14 mouse cellular contexts compared by ENCODE assay signal in genomic region chr9:107907801-107908120, GRCm38 (mm10). TPM values are rescaled to one million over a fixed set of nuclear protein-coding genes. Genes with fewer than 3 reads are reported as not detected.
DNase-seq lines count a peak whose midpoint lies in the region; ATAC-seq and TF ChIP-seq lines count a peak whose summit lies in the region.
"Had no signal": no experiment of that assay in that cellular context is flagged by ENCODE, and none has a peak within 500 bp of the region (broad histone marks: within the 10 kb centered on the region; RNA-seq: fewer than 3 reads in every experiment).

No protein-coding gene starts in this region.

- TF ChIP-seq POLR2A in testis, adult 2 months (IDR thresholded peaks at IDR 0.05; ENCODE audit: control insufficient read depth, low read depth, low read length), result no peak

- H3K4me3 ChIP-seq in hindbrain, embryonic 14.5 days (replicated peaks; ENCODE audit: low read length), result no peak overlapping the region
- no peak overlapping the region for H3K4me3 ChIP-seq in hindbrain, embryonic 16.5 days (ENCODE audit: low read length)
- peak overlapping the region; percentile 60 for H3K4me3 ChIP-seq in testis, adult 2 months (ENCODE audit: control insufficient read depth, low read depth, low read length)
- H3K4me3 ChIP-seq in intestine, embryonic 15.5 days (replicated peaks), result peak overlapping the region; percentile 53
- peak overlapping the region; percentile 53 for H3K4me3 ChIP-seq in stomach, embryonic 15.5 days (replicated peaks)
- H3K4me3 ChIP-seq: myocyte had no signal

- H3K4me2 ChIP-seq in hindbrain, embryonic 14.5 days (replicated peaks), result 0 out of 2 replicates have a peak overlapping the region, but pooled peaks have one; percentile 3
- no peak overlapping the region for H3K4me2 ChIP-seq in hindbrain, embryonic 16.5 days (ENCODE audit: low read length)
- peak overlapping the region; percentile 81 for H3K4me2 ChIP-seq in intestine, embryonic 15.5 days (replicated peaks)
- peak overlapping the region; percentile 84 for H3K4me2 ChIP-seq in stomach, embryonic 15.5 days

- 81% methylated on average over 14 of the region's 14 CpGs for WGBS in hindbrain, embryonic 14.5 days
- WGBS in hindbrain, embryonic 16.5 days, result 78% methylated on average over 14 of the region's 14 CpGs
- WGBS in intestine, embryonic 15.5 days, result 64% methylated on average over 14 of the region's 14 CpGs
- WGBS in stomach, embryonic 15.5 days, result 57% methylated on average over 14 of the region's 14 CpGs

- peaks cover 2% of the 10 kb centered on the region; the same call in 1 of the 2 replicates for H3K36me3 ChIP-seq in hindbrain, embryonic 14.5 days (replicated peaks; ENCODE audit: control insufficient read depth, insufficient read depth)
- no peaks in the 10 kb centered on the region for H3K36me3 ChIP-seq in hindbrain, embryonic 16.5 days (ENCODE audit: control insufficient read depth, insufficient read depth, low read length)
- H3K36me3 ChIP-seq in testis, adult 2 months (ENCODE audit: control insufficient read depth, insufficient read depth, low read length), result no peaks in the 10 kb centered on the region
- H3K36me3 ChIP-seq in intestine, embryonic 15.5 days, result peaks cover 7% of the 10 kb centered on the region
- no peaks in the 10 kb centered on the region for H3K36me3 ChIP-seq in stomach, embryonic 15.5 days

- no peak for ATAC-seq in hindbrain, embryonic 14.5 days (ENCODE audit: low FRiP score)
- ATAC-seq in hindbrain, embryonic 16.5 days, result no peak
- ATAC-seq in intestine, embryonic 15.5 days, result no peak
- ATAC-seq in stomach, embryonic 15.5 days (ENCODE audit: insufficient read depth, low FRiP score, low read depth), result no peak
- no peak for ATAC-seq in erythroblast, adult 5-6 weeks (replicated peaks; ENCODE audit: low FRiP score, poor library complexity, severe bottlenecking)

- no peak for TF ChIP-seq CTCF in testis, adult 2 months (IDR thresholded peaks at IDR 0.05; ENCODE audit: control insufficient read depth, insufficient read depth, insufficient replicate concordance, low read depth, low read length)

- no peaks in the 10 kb centered on the region for H3K27me3 ChIP-seq in hindbrain, embryonic 14.5 days (ENCODE audit: control insufficient read depth, insufficient read depth, low read length)
- no peaks in the 10 kb centered on the region for H3K27me3 ChIP-seq in hindbrain, embryonic 16.5 days (replicated peaks; ENCODE audit: control insufficient read depth, insufficient read depth, low read length)
- no peaks in the 10 kb centered on the region for H3K27me3 ChIP-seq in testis, adult 2 months (ENCODE audit: control insufficient read depth, insufficient read depth, low read length)
- H3K27me3 ChIP-seq in intestine, embryonic 15.5 days (replicated peaks), result no peaks in the 10 kb centered on the region
- no peaks in the 10 kb centered on the region for H3K27me3 ChIP-seq in stomach, embryonic 15.5 days (replicated peaks)

- H3K27ac ChIP-seq in hindbrain, embryonic 14.5 days, result no peak overlapping the region
- H3K27ac ChIP-seq in hindbrain, embryonic 16.5 days (ENCODE audit: low read depth, low read length), result no peak overlapping the region
- no peak overlapping the region; the same call in 1 of the 2 replicates for H3K27ac ChIP-seq in testis, adult 2 months (ENCODE audit: control insufficient read depth, insufficient read depth, low read depth, low read length)
- peak overlapping the region; percentile 83 for H3K27ac ChIP-seq in intestine, embryonic 15.5 days
- peak overlapping the region; percentile 88 for H3K27ac ChIP-seq in stomach, embryonic 15.5 days

- no peak overlapping the region for H3K9ac ChIP-seq in hindbrain, embryonic 14.5 days
- H3K9ac ChIP-seq in hindbrain, embryonic 16.5 days (ENCODE audit: low read depth, low read length), result no peak overlapping the region
- peak overlapping the region; percentile 57 for H3K9ac ChIP-seq in intestine, embryonic 15.5 days
- H3K9ac ChIP-seq in stomach, embryonic 15.5 days, result no peak overlapping the region

- DNase-seq in hindbrain, embryonic 14.5 days (ENCODE audit: low spot score), result no peak
- no peak for DNase-seq in testis, postnatal 14 days (ENCODE audit: low spot score)
- DNase-seq in cerebellum, postnatal 4 days (ENCODE audit: low spot score in 2 of 2), result no peak
- DNase-seq: cerebellum, adult 18-20 months; kidney, adult 2 months; right cerebral cortex, postnatal 4 days had no signal

- H3K4me1 ChIP-seq in hindbrain, embryonic 14.5 days (replicated peaks; ENCODE audit: control insufficient read depth, insufficient read depth, low read length), result peaks cover 3% of the 10 kb centered on the region; the same call in 1 of the 2 replicates
- peaks cover 5% of the 10 kb centered on the region for H3K4me1 ChIP-seq in hindbrain, embryonic 16.5 days (ENCODE audit: control insufficient read depth, insufficient read depth, low read depth, low read length)
- peaks cover 18% of the 10 kb centered on the region for H3K4me1 ChIP-seq in testis, adult 2 months (ENCODE audit: control insufficient read depth, insufficient read depth, low read length)
- H3K4me1 ChIP-seq in intestine, embryonic 15.5 days (replicated peaks), result peaks cover 40% of the 10 kb centered on the region
- peaks cover 38% of the 10 kb centered on the region for H3K4me1 ChIP-seq in stomach, embryonic 15.5 days

- H3K9me3 ChIP-seq in hindbrain, embryonic 14.5 days (ENCODE audit: control insufficient read depth, low read length), result no peaks in the 10 kb centered on the region
- no peaks in the 10 kb centered on the region for H3K9me3 ChIP-seq in hindbrain, embryonic 16.5 days (ENCODE audit: control insufficient read depth, low read length)
- no peaks in the 10 kb centered on the region for H3K9me3 ChIP-seq in intestine, embryonic 15.5 days
- H3K9me3 ChIP-seq in stomach, embryonic 15.5 days, result no peaks in the 10 kb centered on the region

RNA-seq across cellular contexts. Expression of gene Mst1r, which starts 1.1 kb away (rescaled TPM):
- 0.95 and 1.2 TPM in 2 replicates for polyA plus RNA-seq in hindbrain, embryonic 14.5 days (2014; fragmentation: Nextera tagmentation; extraction: Ambion mirVana)
- 1.3 and 3.0 TPM in 2 replicates for polyA plus RNA-seq in hindbrain, embryonic 16.5 days (2015; fragmentation: Nextera tagmentation; extraction: Ambion mirVana)
- polyA plus RNA-seq in testis, adult 2 months (2012; rRNA removed), result 4.3 and 4.6 TPM in 2 replicates
- polyA plus RNA-seq in intestine, embryonic 15.5 days (2015; fragmentation: Nextera tagmentation; extraction: Ambion mirVana), result 11.4 and 14.2 TPM in 2 replicates
- 10.8 TPM in 2 replicates for polyA plus RNA-seq in stomach, embryonic 15.5 days (2015; fragmentation: Nextera tagmentation; extraction: Ambion mirVana)
- not detected in 2 replicates for total RNA-seq in erythroblast, adult 5-6 weeks (2015; ENCODE audit: low replicate concordance)
- 0.43 TPM in 1 of 2 replicates, not detected in the other for total RNA-seq in erythroblast, adult 5-6 weeks (2017; ENCODE audit: low replicate concordance)

RNA-seq across cellular contexts. Expression of gene Mon1a, which starts 19.8 kb away (rescaled TPM):
- polyA plus RNA-seq in hindbrain, embryonic 14.5 days (2014; fragmentation: Nextera tagmentation; extraction: Ambion mirVana), result 22.1 and 23.1 TPM in 2 replicates
- 22.6 and 23.9 TPM in 2 replicates for polyA plus RNA-seq in hindbrain, embryonic 16.5 days (2015; fragmentation: Nextera tagmentation; extraction: Ambion mirVana)
- polyA plus RNA-seq in testis, adult 2 months (2012; rRNA removed), result 14.1 and 14.9 TPM in 2 replicates
- polyA plus RNA-seq in intestine, embryonic 15.5 days (2015; fragmentation: Nextera tagmentation; extraction: Ambion mirVana), result 18.5 and 20.7 TPM in 2 replicates
- polyA plus RNA-seq in stomach, embryonic 15.5 days (2015; fragmentation: Nextera tagmentation; extraction: Ambion mirVana), result 19.4 and 21.0 TPM in 2 replicates
- total RNA-seq in erythroblast, adult 5-6 weeks (2015; ENCODE audit: low replicate concordance), result 2.5 and 4.4 TPM in 2 replicates
- 2.0 and 2.7 TPM in 2 replicates for total RNA-seq in erythroblast, adult 5-6 weeks (2017; ENCODE audit: low replicate concordance)

RNA-seq across cellular contexts. Expression of gene Actl11, which starts 20.5 kb away (rescaled TPM):
- polyA plus RNA-seq in hindbrain, embryonic 14.5 days (2014; fragmentation: Nextera tagmentation; extraction: Ambion mirVana), result not detected in 2 replicates
- polyA plus RNA-seq in hindbrain, embryonic 16.5 days (2015; fragmentation: Nextera tagmentation; extraction: Ambion mirVana), result not detected in 2 replicates
- 360 and 372 TPM in 2 replicates for polyA plus RNA-seq in testis, adult 2 months (2012; rRNA removed)
- polyA plus RNA-seq in intestine, embryonic 15.5 days (2015; fragmentation: Nextera tagmentation; extraction: Ambion mirVana), result not detected in 2 replicates
- polyA plus RNA-seq in stomach, embryonic 15.5 days (2015; fragmentation: Nextera tagmentation; extraction: Ambion mirVana), result not detected in 2 replicates
- total RNA-seq in erythroblast, adult 5-6 weeks (2015; ENCODE audit: low replicate concordance), result not detected in 2 replicates
- not detected in 2 replicates for total RNA-seq in erythroblast, adult 5-6 weeks (2017; ENCODE audit: low replicate concordance)
- total RNA-seq: gastrocnemius, adult 18-20 months; left cerebral cortex, postnatal 36 days had no signal
- polyA plus RNA-seq: myocyte had no signal

RNA-seq across cellular contexts. Expression of gene Camkv, which starts 27.7 kb away (rescaled TPM):
- polyA plus RNA-seq in hindbrain, embryonic 14.5 days (2014; fragmentation: Nextera tagmentation; extraction: Ambion mirVana), result 16.7 and 20.0 TPM in 2 replicates
- polyA plus RNA-seq in hindbrain, embryonic 16.5 days (2015; fragmentation: Nextera tagmentation; extraction: Ambion mirVana), result 58.4 and 63.4 TPM in 2 replicates
- polyA plus RNA-seq in testis, adult 2 months (2012; rRNA removed), result 6.5 and 6.6 TPM in 2 replicates
- polyA plus RNA-seq in intestine, embryonic 15.5 days (2015; fragmentation: Nextera tagmentation; extraction: Ambion mirVana), result 1.9 and 2.2 TPM in 2 replicates
- 3.0 and 3.1 TPM in 2 replicates for polyA plus RNA-seq in stomach, embryonic 15.5 days (2015; fragmentation: Nextera tagmentation; extraction: Ambion mirVana)
- total RNA-seq in erythroblast, adult 5-6 weeks (2015; ENCODE audit: low replicate concordance), result not detected in 2 replicates
- not detected in 2 replicates for total RNA-seq in erythroblast, adult 5-6 weeks (2017; ENCODE audit: low replicate concordance)
- polyA plus RNA-seq: kidney, adult 2 months had no signal

RNA-seq across cellular contexts. Expression of gene Rbm6, which starts 34.7 kb away (rescaled TPM):
- 79.2 and 80.4 TPM in 2 replicates for polyA plus RNA-seq in hindbrain, embryonic 14.5 days (2014; fragmentation: Nextera tagmentation; extraction: Ambion mirVana)
- 83.1 and 89.7 TPM in 2 replicates for polyA plus RNA-seq in hindbrain, embryonic 16.5 days (2015; fragmentation: Nextera tagmentation; extraction: Ambion mirVana)
- polyA plus RNA-seq in testis, adult 2 months (2012; rRNA removed), result 26.8 and 28.1 TPM in 2 replicates
- polyA plus RNA-seq in intestine, embryonic 15.5 days (2015; fragmentation: Nextera tagmentation; extraction: Ambion mirVana), result 67.2 and 70.5 TPM in 2 replicates
- 67.4 and 76.2 TPM in 2 replicates for polyA plus RNA-seq in stomach, embryonic 15.5 days (2015; fragmentation: Nextera tagmentation; extraction: Ambion mirVana)
- total RNA-seq in erythroblast, adult 5-6 weeks (2015; ENCODE audit: low replicate concordance), result 29.5 and 31.3 TPM in 2 replicates
- 60.6 and 79.6 TPM in 2 replicates for total RNA-seq in erythroblast, adult 5-6 weeks (2017; ENCODE audit: low replicate concordance)

Comparison
In these comparisons a context has a peak if more than half of its experiments do, and no peak if none do; other contexts are left out.
1. H3K27ac ChIP-seq: peak in intestine, embryonic 15.5 days (single experiment) and stomach, embryonic 15.5 days (single experiment); none in hindbrain, embryonic 14.5 days (single experiment), hindbrain, embryonic 16.5 days (single experiment) and testis, adult 2 months (single experiment).
2. H3K4me3 ChIP-seq: peak in testis, adult 2 months (single experiment), intestine, embryonic 15.5 days (single experiment) and stomach, embryonic 15.5 days (single experiment); none in hindbrain, embryonic 14.5 days (single experiment) and hindbrain, embryonic 16.5 days (single experiment).
3. RNA of gene Actl11, which starts 20.5 kb away (polyA plus RNA-seq): 360 to 372 TPM in testis, adult 2 months; not detected in hindbrain, embryonic 14.5 days, not detected in hindbrain, embryonic 16.5 days, not detected in intestine, embryonic 15.5 days and not detected in stomach, embryonic 15.5 days; every median in the first group is over 100 times any median in the second.